Mouse (Mus musculus) E14TG2a.4 (cell line): ENCODE data around the gene Nudt5.
A peak's percentile ranks its signal among the peaks of the same experiment; 100 is the strongest.

Experiments used
- H3K27me3 ChIP-seq: 2 replicates; pipeline ENCODE4 v1.6.1; 2014; ENCODE audit warnings: low read length, control low read depth; ENCODE audit not compliant: insufficient read depth
- H3K36me3 ChIP-seq: 2 replicates; pipeline ENCODE4 v1.6.1; 2014; ENCODE audit warnings: low read length, control low read depth; ENCODE audit not compliant: insufficient read depth
- H3K4me1 ChIP-seq: replicated peaks from 2 replicates; pipeline ENCODE4 v1.6.1; 2014; ENCODE audit warnings: low read depth, low read length, control low read depth
- H3K4me3 ChIP-seq: replicated peaks from 2 replicates; pipeline ENCODE4 v1.5.1; 2014; ENCODE audit warnings: mild to moderate bottlenecking, low read length
- H3K9me3 ChIP-seq: 2 replicates; pipeline ENCODE4 v1.6.1; 2014; ENCODE audit warnings: low read length, control low read depth
- CTCF ChIP-seq: conservative IDR thresholded peaks from 2 replicates; pipeline ENCODE4 v1.5.1; 2014; ENCODE audit warnings: low read length
- NANOG ChIP-seq: IDR thresholded peaks from 2 replicates; pipeline ENCODE4 v1.6.1; 2014; ENCODE audit warnings: borderline replicate concordance, low read length, mixed read lengths
- POU5F1 ChIP-seq: IDR thresholded peaks from 2 replicates; pipeline ENCODE4 v1.6.1; 2014; ENCODE audit warnings: low read length, borderline replicate concordance

The Nudt5 gene

DNA sequence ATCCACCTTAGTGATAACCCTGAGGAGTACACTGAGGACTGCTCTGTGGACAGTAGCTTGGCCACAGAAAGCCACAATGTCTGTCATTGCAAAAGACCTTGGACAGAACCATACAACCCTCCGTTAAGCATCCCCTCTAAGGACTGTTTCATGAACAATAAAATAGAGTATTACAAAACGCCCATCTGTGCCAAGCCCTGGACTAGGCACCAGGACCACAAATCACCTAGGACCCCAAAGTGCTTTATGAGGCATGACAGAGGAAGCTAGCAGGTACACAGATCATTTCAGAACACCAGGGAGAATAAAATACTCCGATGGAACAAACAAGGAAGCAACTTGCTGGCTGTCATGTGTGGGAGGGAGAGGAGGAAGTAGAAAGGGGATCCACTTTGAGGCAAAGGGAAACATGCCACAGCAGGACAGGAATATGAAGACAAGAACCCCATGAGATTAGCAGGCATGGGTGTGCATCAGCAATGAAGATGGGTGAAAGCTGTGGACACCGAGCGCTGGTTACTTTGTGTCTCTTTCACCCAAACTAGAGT lies 33.5 kb upstream of the Nudt5 start:
- peaks cover 25% of the 10 kb centered on the region for H3K36me3 ChIP-seq
- H3K9me3 ChIP-seq: no peaks in the 10 kb centered on the region
- H3K27me3 ChIP-seq: no peaks in the 10 kb centered on the region
- H3K4me1 ChIP-seq: peaks cover 59% of the 10 kb centered on the region
- TF ChIP-seq NANOG (no peak), CTCF (no peak), POU5F1 (no peak)
- peak overlapping the region; percentile 17; the same call in 1 of the 2 replicates for H3K4me3 ChIP-seq

DNA sequence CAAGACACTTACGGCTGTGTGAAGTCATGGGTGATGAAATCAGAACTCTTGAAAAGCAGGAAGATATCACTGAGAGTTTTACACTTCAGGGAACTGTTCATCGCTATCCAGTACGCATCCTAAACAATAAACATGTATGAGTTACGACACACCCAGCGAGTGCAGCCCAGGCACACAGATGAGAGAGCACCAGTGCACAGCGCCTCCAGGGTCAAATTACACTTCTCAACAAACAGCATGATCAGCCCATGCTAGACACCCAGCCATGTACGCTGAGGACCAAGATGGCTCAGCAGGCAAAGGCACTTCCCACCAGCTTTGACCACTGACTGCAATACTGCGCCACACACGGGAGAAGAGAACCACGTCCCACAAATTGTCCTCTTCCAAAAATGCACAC lies 23.6 kb upstream of the Nudt5 start:
- Histone ChIP-seq H3K9me3 (no peaks in the 10 kb centered on the region), H3K36me3 (peaks cover 74% of the 10 kb centered on the region), H3K4me1 (peaks cover 52% of the 10 kb centered on the region), H3K4me3 (no peak overlapping the region), H3K27me3 (no peaks in the 10 kb centered on the region)
- TF ChIP-seq POU5F1 (no peak), CTCF (no peak; the same call in 1 of the 2 replicates)

DNA sequence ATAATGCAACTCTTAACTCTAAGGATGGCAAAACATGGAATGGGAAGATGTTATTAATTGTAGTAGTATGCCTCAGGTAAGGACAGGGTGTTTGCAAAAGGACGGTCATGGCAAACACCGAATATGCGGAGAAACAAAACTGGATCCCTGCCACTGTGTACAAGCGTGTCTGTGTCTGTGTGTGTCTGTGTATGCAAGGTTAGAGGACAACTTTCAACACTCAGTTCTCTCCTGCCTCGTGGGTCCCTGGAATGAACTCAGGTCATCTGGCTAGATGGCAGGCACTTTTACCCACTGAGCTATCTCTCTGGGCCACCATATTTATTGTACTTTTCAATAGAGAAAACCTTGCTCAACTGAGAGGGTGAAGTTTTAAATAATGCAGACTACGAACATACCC lies 22.4 kb upstream of the Nudt5 start:
- H3K9me3 ChIP-seq: no peaks in the 10 kb centered on the region
- TF ChIP-seq CTCF (no peak), POU5F1 (no peak), NANOG (no peak)
- H3K4me3 ChIP-seq: no peak overlapping the region
- no peaks in the 10 kb centered on the region for H3K27me3 ChIP-seq
- H3K4me1 ChIP-seq: peaks cover 45% of the 10 kb centered on the region
- H3K36me3 ChIP-seq: peaks cover 76% of the 10 kb centered on the region

DNA sequence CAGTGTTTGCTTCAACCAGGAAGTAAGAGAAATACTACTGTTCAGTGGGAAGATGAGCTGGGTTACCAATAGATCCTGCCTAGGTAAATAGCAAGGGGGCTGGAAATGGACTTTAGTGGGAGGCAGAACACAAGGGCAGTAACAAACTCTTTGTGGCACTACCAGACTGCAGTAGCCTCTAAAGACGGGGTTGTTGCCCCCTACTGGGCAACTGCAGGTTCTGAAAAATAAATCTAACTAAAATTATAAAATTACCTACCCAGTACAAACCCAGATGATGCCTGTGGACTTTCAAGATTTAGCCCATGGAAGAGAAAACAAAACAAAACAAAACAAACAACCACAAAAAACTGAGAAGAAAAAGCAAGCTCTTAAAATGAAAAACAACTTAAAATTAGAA lies 20.6 kb upstream of the Nudt5 start:
- no peaks in the 10 kb centered on the region for H3K9me3 ChIP-seq
- no peaks in the 10 kb centered on the region for H3K27me3 ChIP-seq
- H3K36me3 ChIP-seq: peaks cover 63% of the 10 kb centered on the region
- H3K4me3 ChIP-seq: no peak overlapping the region
- peaks cover 37% of the 10 kb centered on the region for H3K4me1 ChIP-seq
- TF ChIP-seq CTCF (peak; percentile 38), POU5F1 (no peak)

DNA sequence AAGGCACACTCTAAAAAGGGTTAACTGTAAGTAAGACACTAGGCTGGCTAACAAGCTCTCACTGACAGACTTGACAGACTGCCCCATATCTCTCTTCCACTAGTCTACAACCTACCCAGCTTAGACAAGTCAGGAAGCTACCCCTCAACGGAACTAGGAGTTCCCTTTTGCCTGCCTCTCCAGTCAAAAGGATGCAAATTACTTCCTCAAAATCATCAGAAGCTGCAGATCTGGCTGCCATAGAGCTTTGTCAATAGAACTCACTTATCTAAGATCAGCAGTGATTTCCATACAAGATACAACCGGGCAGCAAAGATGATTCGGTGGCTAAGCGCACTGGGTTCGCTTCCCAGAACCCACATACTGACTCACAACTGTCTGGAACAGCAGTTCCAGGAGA lies 20.1 kb upstream of the Nudt5 start:
- Histone ChIP-seq H3K36me3 (peaks cover 59% of the 10 kb centered on the region), H3K27me3 (no peaks in the 10 kb centered on the region), H3K4me3 (no peak overlapping the region), H3K4me1 (peaks cover 37% of the 10 kb centered on the region), H3K9me3 (no peaks in the 10 kb centered on the region)
- TF ChIP-seq CTCF: no peak
- TF ChIP-seq POU5F1: no peak
- no peak for TF ChIP-seq NANOG

DNA sequence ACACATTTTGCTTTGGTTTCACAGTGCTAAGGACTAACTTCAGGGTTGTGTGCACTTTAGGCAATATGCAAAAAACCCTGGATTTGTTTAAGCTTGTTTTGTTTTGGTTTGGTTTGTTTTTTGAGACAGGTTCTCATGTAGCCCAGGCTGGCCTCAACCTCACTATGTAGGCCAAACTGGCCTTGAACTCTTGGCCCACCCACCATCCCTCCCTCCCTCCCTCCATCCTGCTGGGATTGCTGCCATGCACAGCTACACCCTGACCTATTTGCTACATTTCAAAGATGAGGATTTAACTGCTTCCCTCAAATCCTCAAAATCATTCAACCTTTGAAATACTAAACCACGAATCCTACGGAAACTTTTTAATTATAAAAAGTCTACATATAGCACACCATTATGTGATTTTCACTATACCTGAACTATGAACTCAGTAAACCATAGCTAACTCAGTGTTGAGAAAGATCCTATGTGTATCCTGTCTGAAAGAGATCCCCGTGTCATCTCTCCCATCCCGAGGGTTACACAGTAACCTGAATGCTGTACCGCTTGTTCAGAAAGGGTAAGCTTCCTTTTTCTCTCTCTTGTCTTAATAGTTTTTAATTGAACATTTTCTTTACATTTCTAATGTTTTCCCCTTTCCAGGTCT lies 19.4 kb upstream of the Nudt5 start:
- Histone ChIP-seq H3K4me1 (peaks cover 37% of the 10 kb centered on the region), H3K27me3 (no peaks in the 10 kb centered on the region), H3K4me3 (no peak overlapping the region), H3K9me3 (no peaks in the 10 kb centered on the region), H3K36me3 (peaks cover 56% of the 10 kb centered on the region)
- TF ChIP-seq CTCF: no peak
- TF ChIP-seq POU5F1: no peak
- no peak for TF ChIP-seq NANOG

DNA sequence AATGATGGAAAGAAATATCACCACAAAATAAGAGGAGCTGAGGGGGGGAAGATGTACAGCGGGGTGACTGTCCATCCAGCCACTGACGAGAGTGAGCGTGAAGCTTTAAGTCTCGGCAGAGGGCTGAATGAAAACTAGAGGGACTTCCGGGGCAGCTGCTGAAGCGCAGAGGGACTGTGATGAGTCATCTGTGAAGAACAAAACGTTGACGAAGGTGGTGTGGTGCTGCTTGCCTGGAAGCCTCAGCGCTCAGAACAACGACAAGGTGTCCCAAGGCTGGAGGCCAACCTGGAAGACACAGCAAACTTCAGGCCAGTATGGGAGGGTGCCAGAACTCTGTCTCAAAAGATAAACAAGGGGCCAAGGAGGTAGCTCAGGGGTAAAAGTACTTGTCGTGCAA lies 4.0 kb upstream of the Nudt5 start:
- Histone ChIP-seq H3K27me3 (no peaks in the 10 kb centered on the region), H3K9me3 (peaks cover 3% of the 10 kb centered on the region; the same call in 1 of the 2 replicates), H3K36me3 (peaks cover 62% of the 10 kb centered on the region), H3K4me1 (peaks cover 18% of the 10 kb centered on the region), H3K4me3 (no peak overlapping the region)
- TF ChIP-seq POU5F1 (no peak), NANOG (no peak), CTCF (no peak)

DNA sequence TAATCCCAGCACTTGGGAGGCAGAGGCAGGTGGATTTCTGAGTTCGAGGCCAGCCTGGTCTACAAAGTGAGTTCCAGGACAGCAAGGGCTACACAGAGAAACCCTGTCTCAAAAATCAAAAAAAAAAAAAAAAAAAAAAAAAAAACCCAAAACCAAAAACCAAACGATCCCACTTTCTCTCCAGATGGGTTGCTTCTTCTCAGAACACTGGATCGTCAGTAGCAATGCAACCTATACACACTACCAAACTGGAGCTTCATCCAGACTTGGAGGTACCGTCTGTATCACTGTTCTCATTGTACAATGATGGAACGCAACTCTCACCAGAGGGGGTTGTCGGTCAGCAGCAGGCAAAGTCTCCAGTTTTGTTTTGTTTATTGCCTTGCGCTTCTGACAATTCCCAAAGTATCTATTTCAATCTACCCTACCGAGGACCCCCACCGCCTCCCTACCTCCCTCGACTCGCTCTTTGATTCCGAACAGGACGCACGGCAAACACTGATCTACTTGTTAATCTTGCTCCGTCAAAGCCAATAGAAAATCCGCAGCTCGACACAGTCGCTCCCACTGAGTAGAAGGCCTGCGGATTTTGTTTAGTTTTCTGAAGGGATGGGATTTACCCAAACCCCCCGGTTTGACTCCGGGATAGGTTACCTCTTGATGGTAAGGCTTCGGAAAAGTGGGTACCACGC lies 492 bp upstream of the Nudt5 start:
- Histone ChIP-seq H3K36me3 (peaks cover 50% of the 10 kb centered on the region), H3K4me1 (peaks cover 26% of the 10 kb centered on the region), H3K4me3 (peak overlapping the region; percentile 94), H3K27me3 (no peaks in the 10 kb centered on the region), H3K9me3 (peaks cover 3% of the 10 kb centered on the region; the same call in 1 of the 2 replicates)
- no peak for TF ChIP-seq POU5F1
- no peak for TF ChIP-seq CTCF
- no peak for TF ChIP-seq NANOG

DNA sequence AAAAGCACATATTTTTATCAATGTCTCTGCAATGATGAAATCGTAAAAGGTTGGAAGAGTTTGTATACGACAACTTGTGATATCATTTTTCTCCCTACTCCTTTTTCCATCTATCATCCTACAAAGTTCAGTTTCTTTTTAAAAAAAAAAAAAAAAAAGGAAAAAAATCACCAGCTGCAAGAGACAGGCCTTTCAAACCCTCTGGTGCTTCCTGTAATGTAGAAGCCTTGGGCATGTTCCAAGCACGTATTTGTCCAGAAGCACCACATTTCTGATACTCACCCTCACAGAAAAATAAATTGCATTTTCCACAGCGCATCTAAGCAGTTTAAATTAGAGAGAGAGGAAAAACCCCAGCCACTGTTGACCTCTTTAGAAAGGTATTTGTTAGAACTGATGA lies 1.0 kb downstream of the Nudt5 start:
- Histone ChIP-seq H3K4me3 (peak overlapping the region; percentile 94), H3K36me3 (peaks cover 50% of the 10 kb centered on the region), H3K27me3 (no peaks in the 10 kb centered on the region), H3K9me3 (no peaks in the 10 kb centered on the region), H3K4me1 (peaks cover 34% of the 10 kb centered on the region)
- no peak for TF ChIP-seq NANOG
- no peak for TF ChIP-seq CTCF
- no peak for TF ChIP-seq POU5F1
